In genomic region chr9:99217999-99218719, GRCm38 (mm10) we compare ENCODE assay signal across 8 mouse cellular contexts. TPM values are rescaled to one million over a fixed set of nuclear protein-coding genes. Genes with fewer than 3 reads are reported as not detected.
DNase-seq lines count a peak whose midpoint lies in the region; ATAC-seq and TF ChIP-seq lines count a peak whose summit lies in the region.

No protein-coding gene starts in this region.

- no peak overlapping the region for H3K4me2 ChIP-seq in intestine, postnatal 0 days (replicated peaks; ENCODE audit: low read depth)

- DNase-seq in left cerebral cortex, postnatal 4 days, result peak; percentile 38
- DNase-seq in left cerebral cortex, postnatal 25 days (ENCODE audit: low spot score in 2 of 2), result no peak
- peak; percentile 84 for DNase-seq in NIH3T3 (ENCODE audit: low read depth)
- DNase-seq in embryo, embryonic 10 days (ENCODE audit: low spot score), result peak; percentile 82
- DNase-seq in mesoderm, embryonic 11.5 days (ENCODE audit: low read depth, low spot score), result peak; percentile 87
- DNase-seq in cerebellum, adult 9-11 months, result no peak
- no peak for DNase-seq in left cerebral cortex, postnatal 36 days (ENCODE audit: low spot score in 2 of 2)

- no peak overlapping the region for H3K27ac ChIP-seq in intestine, postnatal 0 days (ENCODE audit: low read depth, low read length)

- peak; percentile 43; the same call in 1 of the 2 replicates for ATAC-seq in intestine, postnatal 0 days

- intact Hi-C loops in left cerebral cortex, postnatal 4 days (cut with DNase I), result no loop called here
- intact Hi-C loops in left cerebral cortex, postnatal 25 days (cut with DNase I), result loop anchor here (5.0 kb wide), 1 partner anchor 76 kb away; the partner anchor contains the start of gene Pik3cb
- intact Hi-C loops in left cerebral cortex, postnatal 36 days (cut with DNase I), result no loop called here

- H3K4me1 ChIP-seq in intestine, postnatal 0 days (replicated peaks; ENCODE audit: control insufficient read depth, insufficient read depth, low read length), result no peaks in the 10 kb centered on the region

- no peaks in the 10 kb centered on the region for H3K9me3 ChIP-seq in intestine, postnatal 0 days (ENCODE audit: control insufficient read depth)

- no peaks in the 10 kb centered on the region for H3K27me3 ChIP-seq in intestine, postnatal 0 days (replicated peaks; ENCODE audit: control insufficient read depth, insufficient read depth, low read length)

- no peak overlapping the region for H3K9ac ChIP-seq in intestine, postnatal 0 days (ENCODE audit: low read depth, low read length)

- no peak overlapping the region for H3K4me3 ChIP-seq in intestine, postnatal 0 days (ENCODE audit: low read depth, low read length)

- WGBS in intestine, postnatal 0 days, result 20% methylated on average over 6 of the region's 6 CpGs

- no peak for TF ChIP-seq CTCF in intestine, postnatal 0 days (IDR thresholded peaks at IDR 0.05; ENCODE audit: low read depth)

- H3K36me3 ChIP-seq in intestine, postnatal 0 days (ENCODE audit: control insufficient read depth, insufficient read depth), result no peaks in the 10 kb centered on the region

RNA-seq across cellular contexts. Expression of gene Faiml, which starts 18.9 kb away (rescaled TPM):
- not detected for total RNA-seq in left cerebral cortex, postnatal 4 days (2021)
- not detected for total RNA-seq in left cerebral cortex, postnatal 25 days (2021)
- polyA plus RNA-seq in intestine, postnatal 0 days (2015; fragmentation: Nextera tagmentation; extraction: Ambion mirVana), result not detected in 2 replicates
- not detected for total RNA-seq in left cerebral cortex, postnatal 36 days (2021)

RNA-seq across cellular contexts. Expression of gene Cep70, which starts 25.0 kb away (rescaled TPM):
- 10 to 100 TPM; 19.3 to 23.6 TPM for total RNA-seq in left cerebral cortex, postnatal 4 days (2021)
- 10 to 100 TPM; 19.8 to 23.9 TPM for total RNA-seq in left cerebral cortex, postnatal 25 days (2021)
- polyA plus RNA-seq in intestine, postnatal 0 days (2015; fragmentation: Nextera tagmentation; extraction: Ambion mirVana), result 9.3 and 11.2 TPM in 2 replicates
- 10 to 100 TPM; 15.1 to 31.5 TPM for total RNA-seq in left cerebral cortex, postnatal 36 days (2021)

Comparison
In these comparisons a context has a peak if more than half of its experiments do, and no peak if none do; other contexts are left out.
1. DNase-seq: peak in left cerebral cortex, postnatal 4 days (single experiment), NIH3T3 (single experiment), embryo, embryonic 10 days (single experiment) and mesoderm, embryonic 11.5 days (single experiment); none in left cerebral cortex, postnatal 25 days (0 of 2), cerebellum, adult 9-11 months (single experiment) and left cerebral cortex, postnatal 36 days (0 of 2).